Mouse (Mus musculus) monocyte, adult 2 months (primary cell): Measurements from ENCODE around the gene Ppp6r3.

ENCODE experiments used
- DNase-seq, 2 experiments: peaks; one replicate each; pipeline ENCODE4 v3.0.0; 2022; ENCODE audit warnings: low spot score in 2 of 2, low read depth in 1 of 2

The Ppp6r3 gene

GRCm38 (mm10) chr19:3575632-3576384, at the start of gene Ppp6r3:
Gene Ppp6r3 (minus strand): TSS chr19:3575749.
- peak; percentile 93 to 94 for DNase-seq

DNA sequence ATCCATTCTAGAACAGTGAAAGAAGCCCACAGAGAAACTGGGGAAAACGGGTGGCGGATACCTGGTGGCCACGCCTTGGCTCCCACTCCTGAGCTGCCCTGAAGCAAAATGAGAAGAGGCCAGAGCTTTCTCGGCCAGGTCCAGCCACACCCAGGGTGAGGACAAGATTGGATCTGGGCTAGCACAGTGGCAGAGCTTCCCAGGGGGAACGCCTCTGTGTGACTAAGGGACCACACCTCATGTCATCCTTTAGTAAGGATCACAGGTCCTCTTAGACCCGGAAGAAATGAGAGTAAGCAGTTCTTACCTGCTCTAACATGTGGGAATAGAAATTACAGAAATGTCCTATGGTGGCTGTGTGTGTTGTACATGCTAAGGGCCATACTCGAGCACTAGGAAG, 49.6 kb upstream of the Ppp6r3 start:
- DNase-seq: no peak

- DNase-seq: no peak
Observed at GRCm38 (mm10) chr19:3623824-3624223, 48.3 kb upstream of the Ppp6r3 start.

DNA sequence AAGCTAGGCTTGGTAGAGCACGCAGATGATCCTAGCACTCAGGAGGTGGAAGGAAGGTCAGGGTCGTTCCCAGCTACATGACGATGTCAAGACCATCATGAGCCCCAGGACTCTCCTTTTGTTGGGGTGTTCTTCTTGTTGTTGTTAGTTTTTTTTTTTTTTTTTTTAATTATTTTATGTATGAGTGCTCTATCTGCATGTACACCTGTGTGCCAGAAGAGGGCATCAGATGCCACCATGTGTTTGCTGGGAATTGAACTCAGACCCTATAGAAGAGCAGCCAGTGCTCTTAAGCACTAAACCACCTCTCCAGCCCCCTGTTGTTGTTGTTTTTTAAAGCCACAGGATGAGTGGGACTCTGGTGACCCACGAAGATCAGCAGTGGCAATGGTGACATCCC, 47.7 kb upstream of the Ppp6r3 start:
- DNase-seq: no peak

GRCm38 (mm10) chr19:3620871-3621270, 45.3 kb upstream of the Ppp6r3 start:
- DNase-seq: no peak

- DNase-seq: no peak
Observed at GRCm38 (mm10) chr19:3619359-3619758, 43.8 kb upstream of the Ppp6r3 start.

DNA sequence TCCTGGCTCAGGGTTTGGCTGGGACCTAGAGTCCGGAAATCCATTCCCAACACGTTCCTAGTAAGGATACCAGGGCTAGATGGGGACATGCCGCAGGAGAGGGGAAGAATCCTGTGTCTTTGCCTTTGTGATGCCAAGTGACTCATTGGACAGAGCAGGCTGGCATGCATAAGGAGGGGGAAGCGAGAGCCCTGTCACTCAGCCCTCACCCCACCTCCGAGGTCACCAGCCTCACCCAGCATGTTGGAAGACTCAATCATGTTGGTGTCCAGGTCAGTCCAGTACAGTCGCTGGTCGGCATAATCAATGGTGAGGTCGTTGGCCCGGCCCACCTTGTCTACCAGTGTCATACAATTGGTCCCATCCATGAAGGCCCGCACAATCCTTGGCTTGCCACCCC, 38.4 kb upstream of the Ppp6r3 start:
- no peak for DNase-seq

- no peak for DNase-seq
Observed at GRCm38 (mm10) chr19:3612534-3613273, 37.2 kb upstream of the Ppp6r3 start.

- DNase-seq: no peak
Observed at GRCm38 (mm10) chr19:3611730-3612129, 36.2 kb upstream of the Ppp6r3 start.

DNA sequence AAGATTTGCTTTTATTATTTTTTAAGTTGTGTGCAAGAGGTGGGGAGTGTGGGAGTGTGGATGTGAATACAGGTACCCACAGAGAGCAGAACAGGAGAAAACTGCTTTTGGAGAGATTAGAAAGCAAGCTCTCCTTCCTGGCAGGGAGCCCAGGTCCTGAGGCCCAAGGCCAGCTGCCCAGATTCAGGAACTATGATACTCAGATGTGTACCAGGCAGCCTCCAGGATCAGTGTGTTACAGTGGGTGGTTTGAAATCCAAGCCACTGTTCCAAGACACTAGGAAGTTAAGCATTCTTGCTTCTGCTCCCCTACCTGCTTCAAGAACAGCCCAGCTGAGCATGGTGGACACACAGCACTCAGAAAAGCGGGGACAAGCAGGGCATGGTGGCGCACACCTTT, 35.3 kb upstream of the Ppp6r3 start:
- no peak for DNase-seq

DNA sequence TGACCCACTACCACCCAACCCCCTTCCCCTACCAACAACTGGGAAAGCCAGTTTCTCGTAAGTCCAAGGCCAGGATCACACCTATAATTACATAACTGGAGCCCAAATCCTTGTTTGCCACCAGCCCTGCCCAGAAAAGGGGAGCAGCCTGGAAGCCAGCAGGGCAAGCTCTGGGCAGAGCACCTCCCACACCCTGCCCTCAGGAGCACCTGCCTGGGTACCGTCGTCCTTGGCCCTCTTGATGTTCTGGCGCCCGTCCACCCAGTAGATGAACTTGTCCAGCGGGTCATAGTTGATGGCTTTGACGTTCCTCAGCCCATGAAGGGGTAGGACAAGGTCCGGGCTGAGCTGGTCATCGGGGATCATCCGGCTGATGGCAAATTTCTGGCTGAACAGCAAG, 34.3 kb upstream of the Ppp6r3 start:
- DNase-seq: no peak

DNA sequence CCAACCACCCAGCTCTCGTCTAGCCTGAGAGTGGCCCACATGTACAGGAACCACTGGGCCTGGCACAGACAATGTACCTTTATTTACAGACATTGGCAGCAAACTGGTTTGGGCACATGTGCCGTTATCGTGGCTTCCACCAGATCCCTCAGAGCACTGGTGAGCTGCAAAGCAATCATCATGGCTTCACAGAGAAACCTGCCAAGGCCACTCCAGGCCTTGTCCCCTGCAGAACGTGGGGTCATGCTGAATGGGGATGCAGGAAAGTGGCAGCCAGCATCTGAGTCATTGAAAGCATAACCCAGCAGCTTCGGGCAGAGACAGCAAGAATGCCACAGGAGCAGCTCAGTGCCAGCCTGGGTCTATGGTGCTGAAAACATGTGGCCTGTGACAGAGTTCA, 18.8 kb upstream of the Ppp6r3 start:
- DNase-seq: no peak

GRCm38 (mm10) chr19:3593379-3594055, 18.0 kb upstream of the Ppp6r3 start:
- no peak for DNase-seq

GRCm38 (mm10) chr19:3589968-3590367, 14.4 kb upstream of the Ppp6r3 start:
- DNase-seq: no peak

GRCm38 (mm10) chr19:3589547-3589946, 14.0 kb upstream of the Ppp6r3 start:
- no peak for DNase-seq

GRCm38 (mm10) chr19:3587729-3588128, 12.2 kb upstream of the Ppp6r3 start:
- DNase-seq: peak in 1 of 2 experiments; percentile 16

DNA sequence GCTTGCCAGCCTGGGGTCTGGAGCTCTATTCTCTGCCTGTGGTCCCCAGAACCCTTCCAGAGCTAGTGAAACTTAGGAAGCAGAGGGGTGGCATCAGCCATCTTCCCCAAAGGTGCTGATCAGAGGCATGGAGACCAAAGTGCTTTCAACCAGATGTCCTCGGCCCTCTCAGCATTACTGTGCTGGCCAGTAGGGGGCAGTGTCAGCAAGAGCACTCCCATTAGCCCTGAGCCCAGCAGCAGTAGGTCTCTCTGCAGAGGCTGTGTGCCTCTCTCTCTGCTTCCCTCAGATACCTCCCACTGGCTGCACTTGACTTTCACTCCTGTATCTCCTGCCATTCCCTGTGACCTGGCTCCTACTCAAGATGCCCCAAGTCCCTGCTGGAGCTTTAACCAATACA, 11.0 kb upstream of the Ppp6r3 start:
- DNase-seq: peak in 1 of 2 experiments; percentile 37

GRCm38 (mm10) chr19:3586026-3586425, 10.5 kb upstream of the Ppp6r3 start:
- no peak for DNase-seq

DNA sequence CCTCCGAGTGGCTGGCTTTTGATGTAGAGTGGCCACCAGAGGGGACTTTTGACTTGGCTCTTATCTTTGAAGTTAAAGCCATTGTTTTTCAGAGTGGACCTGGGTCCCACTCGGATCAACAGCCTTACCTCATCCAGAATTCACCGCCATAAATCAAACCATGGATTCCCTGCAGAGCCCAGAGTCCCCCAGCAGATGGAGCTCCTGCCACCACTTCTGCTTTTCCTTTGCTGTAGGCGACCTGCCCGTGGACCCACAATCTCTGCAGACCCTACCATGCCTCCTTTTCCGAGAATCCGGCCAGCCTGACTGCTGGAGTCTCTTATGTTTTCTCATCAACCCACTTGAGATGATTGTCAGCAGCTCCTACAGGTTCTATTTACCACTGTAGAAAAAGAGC, 5.8 kb upstream of the Ppp6r3 start:
- peak in 1 of 2 experiments; percentile 43 for DNase-seq

- no peak for DNase-seq
Observed at GRCm38 (mm10) chr19:3577911-3578290, 2.4 kb upstream of the Ppp6r3 start.

DNA sequence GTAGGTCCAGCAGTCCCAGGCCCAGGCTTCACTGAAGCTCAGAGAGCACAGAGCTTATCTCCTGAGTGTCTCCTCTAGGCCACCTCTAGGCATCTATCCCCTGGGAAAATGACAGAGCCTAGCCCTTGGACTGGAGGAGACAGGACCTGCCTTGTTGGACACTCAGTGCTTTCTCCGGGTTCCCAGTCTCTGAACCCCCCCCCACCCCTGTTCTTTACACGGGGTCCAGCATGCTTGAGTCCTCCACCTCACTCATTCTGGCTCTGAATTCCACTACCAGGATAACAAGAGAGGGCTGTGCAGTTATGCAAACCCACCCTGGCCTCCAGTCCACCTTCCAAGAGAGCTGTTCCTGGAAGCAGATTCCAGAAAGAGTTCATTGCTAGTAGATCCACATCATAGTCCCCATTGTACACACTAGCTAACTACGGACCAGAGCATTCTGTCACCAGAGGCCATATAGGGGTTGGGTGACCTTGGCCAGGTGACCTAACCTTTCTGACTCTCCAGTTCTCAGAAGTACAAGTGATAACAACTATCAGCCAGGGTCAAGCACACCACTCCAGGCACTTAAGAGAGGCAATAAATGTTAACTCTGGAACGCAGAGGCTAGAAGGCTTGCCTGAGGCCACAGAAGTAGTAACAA, 1.8 kb upstream of the Ppp6r3 start:
- DNase-seq: no peak
